Mouse (Mus musculus): ENCODE measurements around the gene Casp2.

The Casp2 gene

GRCm38 (mm10) chr6:42264626-42265312 is at the start of gene Casp2:
TSS of gene Casp2 (plus strand) at chr6:42264985.
- peak; percentile 99 for DNase-seq

- DNase-seq = no peak
Observed at GRCm38 (mm10) chr6:42215028-42215427, 49.8 kb upstream of the Casp2 start, which contains the start of gene Tas2r144. TSS of gene Tas2r144 (plus strand) at chr6:42215328.

GRCm38 (mm10) chr6:42222286-42222685 is 42.5 kb upstream of the Casp2 start:
- DNase-seq = peak; percentile 29

- DNase-seq = no peak
Observed at GRCm38 (mm10) chr6:42225046-42225445, 39.7 kb upstream of the Casp2 start.

GRCm38 (mm10) chr6:42227240-42228101 is 37.3 kb upstream of the Casp2 start:
- DNase-seq = peak; percentile 70

GRCm38 (mm10) chr6:42229610-42230009 is 35.2 kb upstream of the Casp2 start:
- no peak for DNase-seq

GRCm38 (mm10) chr6:42231191-42231590 is 33.6 kb upstream of the Casp2 start:
- DNase-seq = no peak

GRCm38 (mm10) chr6:42237276-42237805 is 27.4 kb upstream of the Casp2 start:
- DNase-seq = no peak

- DNase-seq = no peak
Observed at GRCm38 (mm10) chr6:42241311-42242045, 23.3 kb upstream of the Casp2 start.

GRCm38 (mm10) chr6:42245711-42246353 is 19.0 kb upstream of the Casp2 start, which contains the start of gene Gstk1:
TSS of gene Gstk1 (plus strand) at chr6:42245935.
- peak; percentile 90 for DNase-seq

GRCm38 (mm10) chr6:42247173-42247572 is 17.6 kb upstream of the Casp2 start:
- peak; percentile 47 for DNase-seq

GRCm38 (mm10) chr6:42247981-42248380 is 16.8 kb upstream of the Casp2 start:
- DNase-seq = no peak

- DNase-seq = no peak
Observed at GRCm38 (mm10) chr6:42251791-42252190, 13.0 kb upstream of the Casp2 start.

GRCm38 (mm10) chr6:42253103-42253502 is 11.7 kb upstream of the Casp2 start:
- no peak for DNase-seq

GRCm38 (mm10) chr6:42257303-42257863 is 7.4 kb upstream of the Casp2 start:
- DNase-seq = peak; percentile 74

- DNase-seq = no peak
Observed at GRCm38 (mm10) chr6:42260430-42260829, 4.4 kb upstream of the Casp2 start.

GRCm38 (mm10) chr6:42261524-42262170 is 3.1 kb upstream of the Casp2 start, which contains the start of gene Tmem139:
TSS of gene Tmem139 (plus strand) at chr6:42261970.
- DNase-seq = peak; percentile 69

- DNase-seq = no peak
Observed at GRCm38 (mm10) chr6:42265391-42266330, 876 bp downstream of the Casp2 start.

- DNase-seq = no peak
Observed at GRCm38 (mm10) chr6:42270817-42271216, 6.0 kb downstream of the Casp2 start.

GRCm38 (mm10) chr6:42276151-42276550 is 11.4 kb downstream of the Casp2 start:
- peak; percentile 41 for DNase-seq
